Mouse (Mus musculus) retina, postnatal 7 days (tissue): Measurements from ENCODE around the gene Baiap2l1.

Experiments
- DNase-seq: peaks from one replicate; pipeline ENCODE4 v3.0.0-alpha.2; 2012; ENCODE audit warnings: low read depth, low spot score

The Baiap2l1 gene

GRCm38 (mm10) chr5:144286591-144287266 lies 71.2 kb downstream of the Baiap2l1 start:
- DNase-seq: no peak

- DNase-seq: no peak
Observed at GRCm38 (mm10) chr5:144284599-144284998, 73.3 kb downstream of the Baiap2l1 start.

- DNase-seq: no peak
Observed at GRCm38 (mm10) chr5:144283551-144284031, 74.3 kb downstream of the Baiap2l1 start.

GRCm38 (mm10) chr5:144282470-144283260 lies 75.2 kb downstream of the Baiap2l1 start:
- no peak for DNase-seq

- DNase-seq: no peak
Observed at GRCm38 (mm10) chr5:144279926-144280325, 78.0 kb downstream of the Baiap2l1 start.

GRCm38 (mm10) chr5:144279081-144279541 lies 78.8 kb downstream of the Baiap2l1 start:
- DNase-seq: no peak

- no peak for DNase-seq
Observed at GRCm38 (mm10) chr5:144278374-144278960, 79.4 kb downstream of the Baiap2l1 start.

GRCm38 (mm10) chr5:144276898-144277630 lies 80.8 kb downstream of the Baiap2l1 start:
- no peak for DNase-seq

- DNase-seq: no peak
Observed at GRCm38 (mm10) chr5:144274904-144275303, 83.0 kb downstream of the Baiap2l1 start.

- DNase-seq: no peak
Observed at GRCm38 (mm10) chr5:144271772-144272171, 86.1 kb downstream of the Baiap2l1 start.

GRCm38 (mm10) chr5:144271118-144271517 lies 86.8 kb downstream of the Baiap2l1 start:
- DNase-seq: no peak

- DNase-seq: no peak
Observed at GRCm38 (mm10) chr5:144270420-144270819, 87.5 kb downstream of the Baiap2l1 start.

- DNase-seq: no peak
Observed at GRCm38 (mm10) chr5:144269926-144270325, 88.0 kb downstream of the Baiap2l1 start.

- DNase-seq: no peak
Observed at GRCm38 (mm10) chr5:144267535-144268241, 90.2 kb downstream of the Baiap2l1 start.

- no peak for DNase-seq
Observed at GRCm38 (mm10) chr5:144263496-144263895, 94.4 kb downstream of the Baiap2l1 start.

- no peak for DNase-seq
Observed at GRCm38 (mm10) chr5:144263082-144263481, 94.8 kb downstream of the Baiap2l1 start.

GRCm38 (mm10) chr5:144261829-144262228 lies 96.1 kb downstream of the Baiap2l1 start:
- DNase-seq: no peak

GRCm38 (mm10) chr5:144261309-144261708 lies 96.6 kb downstream of the Baiap2l1 start:
- DNase-seq: no peak

- DNase-seq: no peak
Observed at GRCm38 (mm10) chr5:144260464-144260863, 97.4 kb downstream of the Baiap2l1 start.

GRCm38 (mm10) chr5:144259228-144259627 lies 98.7 kb downstream of the Baiap2l1 start:
- DNase-seq: no peak

- DNase-seq: no peak
Observed at GRCm38 (mm10) chr5:144258687-144259086, 99.2 kb downstream of the Baiap2l1 start.
